Mouse (Mus musculus) hematopoietic stem cell, adult 5-6 weeks (primary cell): ENCODE results near the gene Cck. TPM values are rescaled to one million over a fixed set of nuclear protein-coding genes. Genes with fewer than 3 reads are reported as not detected.

Experiments
- total RNA-seq: library from RNA; stranded (forward); fragments of 172-1452, 232-1000 nt; gene quantifications from 2 replicates; pipeline ENCODE4 v1.2.3, GENCODE M21; 2017

The Cck gene
- total RNA-seq, 1 experiment from 2014 or later = not detected

Other genes with a start within 250 kb of the Cck start
- 2.7 and 8.3 TPM in 2 replicates for gene Ulk4, start 218.5 kb downstream of the Cck start, total RNA-seq
- 26.3 and 27.3 TPM in 2 replicates for gene Trak1, start 198.2 kb downstream of the Cck start, total RNA-seq
- not detected in 2 replicates for gene Lyzl4, start 146.4 kb upstream of the Cck start, total RNA-seq
- 0.25 and 0.45 TPM in 2 replicates for gene Vipr1, start 147.0 kb upstream of the Cck start, total RNA-seq
- gene Sec22c, start 209.8 kb upstream of the Cck start, total RNA-seq = 4.3 and 4.4 TPM in 2 replicates
- 27.1 and 30.0 TPM in 2 replicates for gene Ss18l2, start 214.6 kb upstream of the Cck start, total RNA-seq
- gene Nktr, start 223.5 kb upstream of the Cck start, total RNA-seq = 155 and 156 TPM in 2 replicates